Mouse (Mus musculus) embryonic fibroblast, embryonic 13.5 days (primary cell): ENCODE measurements around the gene Fam169a. TPM values are rescaled to one million over a fixed set of nuclear protein-coding genes. Genes with fewer than 3 reads are reported as not detected.
"Not testable (repeated sequence)": the region's sequence is repeated elsewhere in the genome, so short reads cannot be mapped to it uniquely, and the experiment has no call there.

Experiments
- H3K27ac ChIP-seq: 2 replicates; pipeline ENCODE4 v1.5.1; 2012; ENCODE audit warnings: low read length, control low read depth, inconsistent platforms; ENCODE audit not compliant: insufficient read depth
- H3K4me1 ChIP-seq: 2 replicates; pipeline ENCODE4 v1.6.1; 2011; ENCODE audit warnings: low read length; ENCODE audit not compliant: control insufficient read depth, insufficient read depth
- H3K4me3 ChIP-seq: 2 replicates; pipeline ENCODE4 v1.5.1; 2011; ENCODE audit warnings: mild to moderate bottlenecking, control low read depth, low read length; ENCODE audit not compliant: insufficient read depth
- CTCF ChIP-seq: IDR thresholded peaks from 2 replicates; pipeline ENCODE4 v1.5.1; 2011; ENCODE audit warnings: mild to moderate bottlenecking, control low read depth, low read length, moderate library complexity, borderline replicate concordance; ENCODE audit not compliant: insufficient read depth
- POLR2A ChIP-seq: IDR thresholded peaks from 2 replicates; pipeline ENCODE4 v1.6.1; 2011; ENCODE audit warnings: low read depth, mild to moderate bottlenecking, control low read depth, low read length, moderate library complexity
- polyA plus RNA-seq: library from polyadenylated mRNA; stranded (reverse); fragments of >200 nt; gene quantifications from 2 replicates; pipeline ENCODE4 v1.2.4, GENCODE M21; 2011; ENCODE audit warnings: low read depth; ENCODE audit not compliant: missing spikeins, insufficient read length

The Fam169a gene
- polyA plus RNA-seq, 1 experiment = not detected

GRCm38 (mm10) chr13:97059746-97060145 is 7.3 kb upstream of the Fam169a start:
- no peak overlapping the region for H3K27ac ChIP-seq
- TF ChIP-seq CTCF = no peak
- no peak for TF ChIP-seq POLR2A
- no peaks in the 10 kb centered on the region for H3K4me1 ChIP-seq
- H3K4me3 ChIP-seq = no peak overlapping the region

- no peak overlapping the region for H3K4me3 ChIP-seq
- no peaks in the 10 kb centered on the region for H3K4me1 ChIP-seq
- no peak overlapping the region for H3K27ac ChIP-seq
- TF ChIP-seq CTCF (no peak), POLR2A (no peak)
Observed at GRCm38 (mm10) chr13:97060331-97060730, 6.8 kb upstream of the Fam169a start.

DNA sequence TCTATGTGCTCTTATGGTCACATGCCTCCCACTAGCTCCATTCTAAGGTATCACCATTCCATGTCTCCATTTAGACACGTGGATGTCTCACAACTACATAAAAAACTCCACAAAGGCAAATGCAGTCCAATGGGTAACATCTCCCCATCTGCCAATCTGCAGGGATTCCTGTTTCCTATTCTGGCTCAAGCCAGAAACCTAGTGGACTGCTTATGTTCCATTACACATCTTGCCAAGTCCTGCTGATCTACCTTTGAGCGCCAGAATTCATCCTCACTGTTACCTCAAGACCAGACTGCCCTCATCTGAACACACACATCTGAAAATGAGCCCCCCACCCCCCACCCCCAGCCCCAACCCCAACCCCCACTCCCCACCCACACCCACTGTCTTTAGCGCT is 4.9 kb upstream of the Fam169a start:
- no peak overlapping the region for H3K4me3 ChIP-seq
- no peak overlapping the region for H3K27ac ChIP-seq
- TF ChIP-seq POLR2A (no peak), CTCF (no peak)
- no peaks in the 10 kb centered on the region for H3K4me1 ChIP-seq

DNA sequence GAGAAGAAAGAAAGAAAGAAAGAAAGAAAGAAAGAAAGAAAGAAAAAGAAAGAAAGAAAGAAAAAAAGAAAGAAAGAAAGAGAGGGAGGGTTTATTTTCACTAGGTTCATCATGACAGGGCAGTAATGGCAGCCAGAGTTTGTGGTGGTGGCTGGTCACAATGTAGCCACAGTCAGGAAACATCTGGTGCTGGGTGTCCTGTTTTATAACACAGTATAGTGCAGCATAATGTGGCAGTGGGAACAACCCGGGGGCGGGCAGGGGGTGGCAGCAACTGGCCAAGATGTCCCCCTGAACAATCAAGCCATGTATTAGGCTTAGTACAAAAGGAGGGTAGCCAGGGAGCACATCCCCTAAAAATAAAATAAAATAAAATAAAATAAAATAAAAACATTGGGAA is 3.7 kb upstream of the Fam169a start:
- TF ChIP-seq CTCF = no peak
- TF ChIP-seq POLR2A = no peak
- Histone ChIP-seq H3K4me1 (no peaks in the 10 kb centered on the region), H3K4me3 (no peak overlapping the region), H3K27ac (no peak overlapping the region)

GRCm38 (mm10) chr13:97064413-97064812 is 2.7 kb upstream of the Fam169a start:
- Histone ChIP-seq H3K27ac (no peak overlapping the region), H3K4me1 (no peaks in the 10 kb centered on the region), H3K4me3 (no peak overlapping the region)
- TF ChIP-seq CTCF = no peak
- no peak for TF ChIP-seq POLR2A

DNA sequence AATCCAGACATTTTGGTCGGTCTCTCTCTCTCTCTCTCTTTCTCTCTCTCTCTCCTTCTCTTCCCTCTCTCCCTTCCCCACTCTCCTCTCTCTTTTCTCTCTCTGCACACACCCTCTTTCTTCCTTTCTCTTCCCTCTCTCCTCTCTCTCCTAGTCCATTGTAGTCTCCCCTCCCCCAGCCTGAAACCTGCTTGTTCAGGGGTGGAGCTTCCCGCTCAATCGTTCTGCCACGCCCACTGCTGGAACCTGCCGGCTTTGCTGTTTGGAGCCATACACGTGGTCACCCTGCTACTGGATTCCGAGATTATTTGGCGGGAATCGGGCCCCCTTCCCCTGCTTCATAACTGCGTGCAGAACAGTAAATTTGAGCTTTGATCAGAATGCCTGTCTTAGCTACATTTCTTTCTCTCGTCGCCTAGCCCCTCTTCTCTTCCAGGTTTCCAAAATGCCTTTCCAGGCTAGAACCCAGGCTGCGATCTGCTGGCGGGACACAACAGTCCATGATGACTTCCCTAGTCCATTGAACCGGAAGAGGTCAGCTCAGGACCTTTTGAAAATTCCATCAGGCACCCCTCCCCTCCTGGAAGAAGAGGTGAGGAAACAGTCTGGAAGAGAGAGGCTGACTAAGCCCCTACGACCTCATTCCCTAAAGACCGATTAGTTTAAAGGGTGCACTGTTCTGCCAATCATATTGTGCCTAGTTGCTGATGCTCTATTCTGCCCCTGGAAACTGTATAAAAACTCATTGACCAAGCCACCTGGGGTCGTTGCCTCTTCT is 2.1 kb upstream of the Fam169a start:
- H3K4me1 ChIP-seq, H3K4me3 ChIP-seq, H3K27ac ChIP-seq: not testable (repeated sequence)

DNA sequence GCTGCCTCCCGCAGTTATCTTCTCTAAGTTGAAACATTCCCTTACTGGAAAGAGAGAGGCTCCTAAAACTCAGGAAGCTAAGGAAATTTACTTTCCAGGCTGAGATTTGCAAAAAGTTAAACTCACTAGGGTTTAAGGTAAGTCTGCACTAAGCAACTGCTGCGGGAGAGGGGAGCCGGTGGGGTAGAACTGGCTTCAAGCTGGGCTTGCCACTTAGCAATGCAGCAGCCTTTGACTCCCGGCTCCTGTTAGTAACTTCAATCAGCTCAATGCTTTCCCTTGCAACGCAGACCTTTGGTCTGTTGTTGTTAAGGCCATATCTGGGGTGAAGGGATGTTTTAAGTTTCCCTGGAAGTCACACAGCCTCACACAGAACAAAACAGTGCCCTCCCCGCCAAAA is 605 bp downstream of the Fam169a start:
- 0 out of 2 replicates have a peak, but pooled peaks cover 2% of the 10 kb centered on the region for H3K4me1 ChIP-seq
- no peak overlapping the region for H3K27ac ChIP-seq
- no peak for TF ChIP-seq CTCF
- no peak for TF ChIP-seq POLR2A
- no peak overlapping the region for H3K4me3 ChIP-seq

GRCm38 (mm10) chr13:97068151-97068550 is 1.1 kb downstream of the Fam169a start:
- Histone ChIP-seq H3K4me1 (0 out of 2 replicates have a peak, but pooled peaks cover 2% of the 10 kb centered on the region), H3K27ac (no peak overlapping the region), H3K4me3 (no peak overlapping the region)
- TF ChIP-seq CTCF (no peak), POLR2A (no peak)

DNA sequence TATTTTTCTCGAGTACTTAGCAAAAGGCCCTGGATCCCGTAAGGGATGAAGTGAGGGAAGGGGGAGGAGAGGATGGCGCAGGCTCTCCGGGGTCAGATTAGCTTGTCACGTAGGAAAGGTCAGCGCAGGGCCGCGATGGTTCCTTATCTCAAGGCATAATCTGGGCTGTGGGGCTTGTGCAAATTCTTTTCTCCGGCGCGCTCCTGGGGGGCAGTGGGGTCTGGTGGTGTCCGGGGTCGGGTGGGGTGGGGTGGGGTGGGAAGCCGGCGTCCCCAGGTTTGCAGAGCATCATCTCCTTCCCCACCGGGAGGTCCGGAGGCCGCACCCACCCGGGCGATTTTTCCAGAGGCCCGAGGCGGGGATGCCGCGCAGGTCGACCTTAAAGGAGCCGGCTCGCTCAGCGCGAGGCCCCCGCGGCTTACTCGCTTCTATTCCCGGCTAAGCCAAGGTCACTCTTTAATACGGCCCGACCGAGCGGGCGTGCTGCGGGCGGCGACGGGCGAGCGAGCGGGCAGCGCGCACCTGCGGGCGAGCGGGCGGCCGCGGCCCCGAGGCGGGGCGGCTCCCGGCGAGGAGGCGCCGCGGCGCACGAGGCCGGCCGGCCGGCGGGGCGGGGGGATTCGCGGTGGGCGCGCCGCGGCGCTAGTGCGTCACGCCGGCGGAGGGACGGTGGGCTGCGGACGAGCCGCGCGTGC is 4.0 kb downstream of the Fam169a start:
- H3K4me1 ChIP-seq = 0 out of 2 replicates have a peak, but pooled peaks cover 2% of the 10 kb centered on the region
- peak overlapping the region; percentile 13; the same call in 1 of the 2 replicates for H3K4me3 ChIP-seq
- no peak overlapping the region for H3K27ac ChIP-seq
- TF ChIP-seq POLR2A = no peak
- TF ChIP-seq CTCF = no peak

GRCm38 (mm10) chr13:97071626-97072241 is 4.6 kb downstream of the Fam169a start:
- H3K4me3 ChIP-seq = peak overlapping the region; percentile 50
- TF ChIP-seq POLR2A (no peak), CTCF (no peak)
- no peak overlapping the region for H3K27ac ChIP-seq
- 0 out of 2 replicates have a peak, but pooled peaks cover 2% of the 10 kb centered on the region for H3K4me1 ChIP-seq
